Mouse (Mus musculus): ENCODE data around the gene Ticrr.

DNA sequence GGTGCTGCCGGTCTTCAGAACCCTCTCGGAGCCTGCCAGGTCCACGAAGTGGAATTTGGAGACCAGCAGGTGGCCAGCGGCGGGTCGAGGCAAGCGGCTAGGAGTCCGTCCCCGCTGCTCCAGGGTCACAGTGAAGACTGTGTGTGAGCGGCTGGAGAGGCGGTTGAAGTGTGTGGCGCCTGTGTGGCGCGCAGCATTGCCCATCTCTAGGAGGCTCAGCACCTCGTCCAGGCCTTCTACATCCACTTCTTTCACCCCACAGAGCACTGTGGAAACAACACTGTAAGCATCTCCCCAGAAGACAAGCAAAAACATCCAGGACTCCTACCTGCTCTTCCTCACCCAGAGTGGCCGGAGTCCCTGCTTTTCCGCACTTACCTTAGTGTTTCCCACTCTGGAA lies 50.8 kb downstream of the Ticrr start:
- TF ChIP-seq CTCF (IDR thresholded peaks at IDR 0.05; ENCODE audit: extremely low read depth, insufficient read length, insufficient replicate concordance, low read depth, low read length): no peak
- no peak for TF ChIP-seq POLR2A (IDR thresholded peaks at IDR 0.05; ENCODE audit: low read depth, low read length)
